In the genomic region with DNA sequence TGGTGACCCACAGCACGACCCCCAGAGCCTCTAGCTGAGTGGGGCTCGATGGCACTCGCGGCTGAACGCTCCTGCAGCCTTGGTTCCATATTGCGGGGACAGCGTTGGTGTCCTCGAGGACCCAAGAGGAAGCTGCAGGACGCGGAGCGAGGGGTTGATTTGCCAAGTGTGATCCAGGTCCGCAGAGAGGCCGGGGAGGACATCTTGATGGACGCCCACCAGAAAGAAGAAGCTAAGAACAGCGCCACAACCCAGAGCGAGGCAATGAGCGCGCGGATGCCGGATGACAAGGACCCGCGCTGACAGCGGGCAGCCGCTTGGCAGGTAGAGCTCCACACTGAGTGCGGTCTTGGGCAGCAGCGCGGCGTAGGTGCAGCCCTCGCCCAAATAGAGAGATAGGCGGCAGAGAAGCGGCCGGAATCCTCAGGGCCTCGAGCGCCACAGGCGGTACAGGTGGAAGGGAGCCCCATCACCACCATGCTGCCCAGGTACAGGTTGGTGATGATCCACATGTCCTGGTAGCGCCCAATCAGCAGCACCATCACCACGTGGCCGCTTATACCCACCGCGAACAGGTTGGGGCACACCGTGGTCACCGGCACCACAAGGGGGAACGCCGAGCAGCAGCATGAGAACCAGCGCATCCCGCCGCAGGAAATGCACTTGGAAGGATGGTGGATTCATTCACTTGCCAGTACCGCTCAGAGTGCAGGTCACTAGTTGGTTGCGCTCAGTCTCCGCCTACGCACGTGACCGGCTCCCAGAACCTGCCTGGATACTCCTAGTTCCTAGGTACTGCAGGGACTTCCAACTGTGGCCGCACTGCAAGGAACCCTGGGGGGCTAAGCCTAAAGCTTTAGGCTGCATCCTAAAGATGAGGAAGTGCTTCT, we compare ENCODE assay signal across 8 mouse cellular contexts. TPM values are rescaled to one million over a fixed set of nuclear protein-coding genes. Genes with fewer than 3 reads are reported as not detected.
DNase-seq lines count a peak whose midpoint lies in the region; ATAC-seq and TF ChIP-seq lines count a peak whose summit lies in the region.

No protein-coding gene starts in this region.

- H3K9ac ChIP-seq in heart, embryonic 12.5 days, result peak overlapping the region; percentile 11; the same call in 1 of the 2 replicates
- peak overlapping the region; percentile 58 for H3K9ac ChIP-seq in ES-E14 (ENCODE audit: insufficient read depth, low read depth, low read length, poor library complexity, severe bottlenecking)
- H3K9ac ChIP-seq in embryonic facial prominence, embryonic 12.5 days, result peak overlapping the region; percentile 24; the same call in 1 of the 2 replicates
- H3K9ac ChIP-seq in stomach, embryonic 16.5 days (ENCODE audit: low read length), result peak overlapping the region; percentile 61

- H3K4me1 ChIP-seq in heart, embryonic 12.5 days (replicated peaks), result peaks cover 11% of the 10 kb centered on the region
- H3K4me1 ChIP-seq in ES-E14 (ENCODE audit: control insufficient read depth in 2 of 2, insufficient read depth in 2 of 2, low read length in 2 of 2, poor library complexity in 1 of 2), result peaks cover 0 to 3% of the 10 kb centered on the region in 2 experiments; a peak in 1 of 4 replicates
- H3K4me1 ChIP-seq in embryonic facial prominence, embryonic 12.5 days, result peaks cover 11% of the 10 kb centered on the region; the same call in 1 of the 2 replicates
- peaks cover 13% of the 10 kb centered on the region for H3K4me1 ChIP-seq in megakaryocyte, embryonic 14.5 days
- H3K4me1 ChIP-seq in stomach, embryonic 16.5 days (ENCODE audit: control insufficient read depth, insufficient read depth, low read length), result peaks cover 9% of the 10 kb centered on the region; the same call in 1 of the 2 replicates

- H3K9me3 ChIP-seq in heart, embryonic 12.5 days (replicated peaks), result no peaks in the 10 kb centered on the region
- H3K9me3 ChIP-seq in ES-E14 (ENCODE audit: control insufficient read depth, insufficient read depth, low read depth, low read length), result no peaks in the 10 kb centered on the region
- no peaks in the 10 kb centered on the region for H3K9me3 ChIP-seq in embryonic facial prominence, embryonic 12.5 days
- no peaks in the 10 kb centered on the region for H3K9me3 ChIP-seq in megakaryocyte, embryonic 14.5 days
- no peaks in the 10 kb centered on the region for H3K9me3 ChIP-seq in stomach, embryonic 16.5 days (replicated peaks; ENCODE audit: control insufficient read depth, low read length)

- peaks cover 5% of the 10 kb centered on the region; the same call in 1 of the 2 replicates for H3K36me3 ChIP-seq in heart, embryonic 12.5 days
- no peaks in the 10 kb centered on the region for H3K36me3 ChIP-seq in ES-E14 (ENCODE audit: control insufficient read depth, insufficient read depth, low read length, poor library complexity, severe bottlenecking)
- H3K36me3 ChIP-seq in embryonic facial prominence, embryonic 12.5 days, result no peaks in the 10 kb centered on the region
- H3K36me3 ChIP-seq in megakaryocyte, embryonic 14.5 days (replicated peaks; ENCODE audit: low read length), result peaks cover 13% of the 10 kb centered on the region
- no peaks in the 10 kb centered on the region for H3K36me3 ChIP-seq in stomach, embryonic 16.5 days (ENCODE audit: control insufficient read depth, insufficient read depth, low read length)

- peaks cover 56% of the 10 kb centered on the region for H3K27me3 ChIP-seq in heart, embryonic 12.5 days (replicated peaks)
- peaks cover 32% of the 10 kb centered on the region for H3K27me3 ChIP-seq in embryonic facial prominence, embryonic 12.5 days
- peaks cover 55% of the 10 kb centered on the region for H3K27me3 ChIP-seq in megakaryocyte, embryonic 14.5 days (replicated peaks)
- H3K27me3 ChIP-seq in stomach, embryonic 16.5 days (ENCODE audit: control insufficient read depth, insufficient read depth, low read length), result peaks cover 20% of the 10 kb centered on the region

- DNase-seq in heart, adult 11 months, result no peak
- peak; percentile 38 for DNase-seq in ES-E14 (ENCODE audit: low read depth, low spot score)
- DNase-seq in kidney, adult 11 months, result peak; percentile 66
- DNase-seq in urinary bladder, postnatal 10 days (ENCODE audit: low spot score), result no peak

- peak overlapping the region; percentile 49 for H3K4me3 ChIP-seq in heart, embryonic 12.5 days
- peak overlapping the region; percentile 70 to 75 for H3K4me3 ChIP-seq in ES-E14 (ENCODE audit: insufficient read depth in 1 of 2, low read depth in 1 of 2, low read length in 2 of 2, poor library complexity in 1 of 2, severe bottlenecking in 1 of 2)
- H3K4me3 ChIP-seq in embryonic facial prominence, embryonic 12.5 days, result peak overlapping the region; percentile 45
- H3K4me3 ChIP-seq in megakaryocyte, embryonic 14.5 days (replicated peaks), result peak overlapping the region; percentile 91
- peak overlapping the region; percentile 44 for H3K4me3 ChIP-seq in stomach, embryonic 16.5 days (replicated peaks; ENCODE audit: low read length)

- peak overlapping the region; percentile 91 for H3K4me2 ChIP-seq in heart, embryonic 12.5 days
- peak overlapping the region; percentile 97 for H3K4me2 ChIP-seq in embryonic facial prominence, embryonic 12.5 days (replicated peaks)
- H3K4me2 ChIP-seq in stomach, embryonic 16.5 days (ENCODE audit: low read depth, low read length), result peak overlapping the region; percentile 74

- peak; percentile 46; the same call in 1 of the 2 replicates for ATAC-seq in heart, embryonic 12.5 days (ENCODE audit: insufficient number of reproducible peaks, low FRiP score)
- ATAC-seq in embryonic facial prominence, embryonic 12.5 days (ENCODE audit: insufficient number of reproducible peaks, insufficient read depth, low FRiP score, low TSS enrichment), result peak; percentile 61; the same call in 1 of the 2 replicates
- peak; percentile 77; the same call in 1 of the 2 replicates for ATAC-seq in stomach, embryonic 16.5 days (ENCODE audit: insufficient read depth, low FRiP score)

- in situ Hi-C loops in ES-E14 (cut with MboI; ENCODE audit: low sequenced_read_pairs in 2 of 2, unreplicated experiment in 2 of 2), result no loop called here

- H3K27ac ChIP-seq in heart, embryonic 12.5 days (ENCODE audit: poor library complexity, severe bottlenecking), result no peak overlapping the region
- no peak overlapping the region for H3K27ac ChIP-seq in ES-E14 (ENCODE audit: insufficient read depth, low read depth, low read length, poor library complexity, severe bottlenecking)
- H3K27ac ChIP-seq in embryonic facial prominence, embryonic 12.5 days, result no peak overlapping the region
- H3K27ac ChIP-seq in stomach, embryonic 16.5 days (ENCODE audit: low read length), result no peak overlapping the region

- 3% methylated on average over 54 of the region's 54 CpGs for WGBS in heart, embryonic 12.5 days
- 5% methylated on average over 54 of the region's 54 CpGs for WGBS in embryonic facial prominence, embryonic 12.5 days
- WGBS in stomach, embryonic 16.5 days, result 2% methylated on average over 54 of the region's 54 CpGs

TF ChIP-seq in ES-E14, 5 proteins besides CTCF, POLR2A, EP300 and RAD21:
- TF ChIP-seq CHD2 (IDR thresholded peaks at IDR 0.05; ENCODE audit: low read depth, low read length) (no peak), MAFK (IDR thresholded peaks at IDR 0.05; ENCODE audit: insufficient read depth, low read depth, low read length) (no peak), ZNF384 (IDR thresholded peaks at IDR 0.05; ENCODE audit: low read depth, low read length) (no peak), ZC3H11A (IDR thresholded peaks at IDR 0.05; ENCODE audit: borderline replicate concordance, low read depth, low read length) (no peak), HCFC1 (IDR thresholded peaks at IDR 0.05; ENCODE audit: borderline replicate concordance, insufficient read depth, low read length) (no peak)
TF ChIP-seq in ES-E14: peak in this region for 0.

RNA-seq across cellular contexts. Expression of a gene that starts 40.6 kb away (rescaled TPM):
- polyA plus RNA-seq in heart, embryonic 12.5 days (2016; fragmentation: Nextera tagmentation; extraction: Ambion mirVana), result not detected in 2 replicates
- total RNA-seq in ES-E14 (2012; rRNA removed), result not detected in 2 replicates
- not detected in 2 replicates for polyA plus RNA-seq in embryonic facial prominence, embryonic 12.5 days (2016; fragmentation: Nextera tagmentation; extraction: Ambion mirVana)
- polyA plus RNA-seq in megakaryocyte, embryonic 14.5 days (2012; ENCODE audit: insufficient read depth, low replicate concordance), result not detected in 2 replicates
- polyA plus RNA-seq in stomach, embryonic 16.5 days (2015; fragmentation: Nextera tagmentation; extraction: Ambion mirVana), result not detected in 2 replicates

Comparison
In these comparisons a context has a peak if more than half of its experiments do, and no peak if none do; other contexts are left out.
1. H3K9ac ChIP-seq: peak in every context shown above with its lines; median percentile 61 in stomach, embryonic 16.5 days; 58 in ES-E14; 24 in embryonic facial prominence, embryonic 12.5 days; 11 in heart, embryonic 12.5 days.
2. DNase-seq: peak in ES-E14 (single experiment) and kidney, adult 11 months (single experiment); none in heart, adult 11 months (single experiment) and urinary bladder, postnatal 10 days (single experiment).
3. Peak in every context shown above with its lines, with median percentiles within 50 percentile points of each other: ATAC-seq, H3K4me2 ChIP-seq and H3K4me3 ChIP-seq.